Mouse (Mus musculus): ENCODE results near the gene Eif4b. TPM values are rescaled to one million over a fixed set of nuclear protein-coding genes. Genes with fewer than 3 reads are reported as not detected.

Gene Eif4b
- polyA plus RNA-seq, 1 experiment from 2014 or later = 46.5 TPM

GRCm38 (mm10) chr15:102049871-102050270, 23.7 kb upstream of the Eif4b start:
- H3K36me3 ChIP-seq (ENCODE audit: control insufficient read depth, insufficient read depth, low read length) = no peaks in the 10 kb centered on the region
- H3K4me3 ChIP-seq (ENCODE audit: low read depth, low read length) = no peak overlapping the region
- no peak overlapping the region for H3K9ac ChIP-seq (ENCODE audit: low read length)
- no peaks in the 10 kb centered on the region for H3K9me3 ChIP-seq (ENCODE audit: control insufficient read depth, low read length)
- TF ChIP-seq EP300 (optimal IDR thresholded peaks at IDR 0.05) = no peak
- no peak for TF ChIP-seq CTCF (IDR thresholded peaks at IDR 0.05; ENCODE audit: low read depth)
- H3K27ac ChIP-seq (replicated peaks) = no peak overlapping the region
- H3K4me1 ChIP-seq (replicated peaks; ENCODE audit: control insufficient read depth, insufficient read depth) = no peaks in the 10 kb centered on the region
- no peak for ATAC-seq (ENCODE audit: low FRiP score, low TSS enrichment)
- H3K4me2 ChIP-seq (replicated peaks; ENCODE audit: low read depth) = no peak overlapping the region
- no peak for DNase-seq (ENCODE audit: low spot score)
- H3K27me3 ChIP-seq (ENCODE audit: control insufficient read depth, insufficient read depth, low read length) = no peaks in the 10 kb centered on the region

- peak overlapping the region; percentile 65 for H3K27ac ChIP-seq (replicated peaks)
- no peaks in the 10 kb centered on the region for H3K36me3 ChIP-seq (ENCODE audit: control insufficient read depth, insufficient read depth, low read length)
- H3K27me3 ChIP-seq (ENCODE audit: control insufficient read depth, insufficient read depth, low read length) = no peaks in the 10 kb centered on the region
- H3K9me3 ChIP-seq (ENCODE audit: control insufficient read depth, low read length) = no peaks in the 10 kb centered on the region
- WGBS = 1% methylated on average over 25 of the region's 33 CpGs
- H3K4me1 ChIP-seq (replicated peaks; ENCODE audit: control insufficient read depth, insufficient read depth) = no peaks in the 10 kb centered on the region
- peak overlapping the region; percentile 64 for H3K9ac ChIP-seq (ENCODE audit: low read length)
- ATAC-seq (ENCODE audit: low FRiP score, low TSS enrichment) = peak; percentile 77
- TF ChIP-seq CTCF (IDR thresholded peaks at IDR 0.05; ENCODE audit: low read depth) = peak; percentile 25; the same call in 1 of the 2 replicates
- no peak for TF ChIP-seq EP300 (optimal IDR thresholded peaks at IDR 0.05)
- peak overlapping the region; percentile 34 for H3K4me3 ChIP-seq (ENCODE audit: low read depth, low read length)
- H3K4me2 ChIP-seq (replicated peaks; ENCODE audit: low read depth) = peak overlapping the region; percentile 62
- peak; percentile 79 for DNase-seq (ENCODE audit: low spot score)
These were observed 21.5 kb upstream of the Eif4b start for GRCm38 (mm10) chr15:102051920-102052683.

DNA sequence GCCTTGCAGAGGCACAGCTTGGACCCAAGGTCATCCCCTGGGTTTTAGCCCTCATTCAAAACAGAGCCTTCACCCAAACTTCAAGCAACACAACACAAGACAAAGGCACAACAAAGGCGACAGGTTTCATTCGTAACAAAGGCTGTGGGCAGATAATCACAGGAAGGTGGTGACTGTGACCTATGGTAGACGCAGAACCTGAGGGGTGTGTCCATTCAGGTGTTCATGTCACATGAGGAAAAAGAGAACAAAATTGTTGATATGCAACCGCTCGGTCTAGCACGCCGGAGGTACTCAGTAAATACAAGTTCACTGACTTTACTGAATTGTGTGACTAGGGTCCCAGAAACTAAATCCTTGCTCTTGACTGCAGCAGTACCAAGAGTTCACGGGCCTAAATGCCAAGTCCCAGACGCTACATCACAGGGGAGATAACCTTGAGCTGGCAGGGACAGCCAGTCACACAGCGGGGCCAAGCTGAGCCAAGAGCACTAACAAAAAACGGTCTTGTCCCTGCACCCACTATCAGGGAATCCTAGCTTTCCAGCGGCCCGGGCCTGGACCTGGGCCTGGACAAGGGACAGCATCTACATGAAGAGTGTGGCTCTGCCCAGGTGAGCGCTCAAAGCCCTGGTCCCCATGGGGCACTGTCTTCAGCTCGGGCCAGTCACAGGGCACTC, 16.9 kb upstream of the Eif4b start:
- no peaks in the 10 kb centered on the region for H3K4me1 ChIP-seq (replicated peaks; ENCODE audit: control insufficient read depth, insufficient read depth)
- DNase-seq (ENCODE audit: low spot score) (peak; percentile 54), ATAC-seq (ENCODE audit: low FRiP score, low TSS enrichment) (peak; percentile 67)
- no peaks in the 10 kb centered on the region for H3K36me3 ChIP-seq (ENCODE audit: control insufficient read depth, insufficient read depth, low read length)
- no peak overlapping the region for H3K9ac ChIP-seq (ENCODE audit: low read length)
- WGBS = 77% methylated on average over 15 of the region's 15 CpGs
- no peak overlapping the region for H3K4me3 ChIP-seq (ENCODE audit: low read depth, low read length)
- peak overlapping the region; percentile 45 for H3K27ac ChIP-seq (replicated peaks)
- no peaks in the 10 kb centered on the region for H3K9me3 ChIP-seq (ENCODE audit: control insufficient read depth, low read length)
- TF ChIP-seq EP300 (optimal IDR thresholded peaks at IDR 0.05) = no peak
- no peak for TF ChIP-seq CTCF (IDR thresholded peaks at IDR 0.05; ENCODE audit: low read depth)
- H3K27me3 ChIP-seq (ENCODE audit: control insufficient read depth, insufficient read depth, low read length) = no peaks in the 10 kb centered on the region
- no peak overlapping the region for H3K4me2 ChIP-seq (replicated peaks; ENCODE audit: low read depth)

DNA sequence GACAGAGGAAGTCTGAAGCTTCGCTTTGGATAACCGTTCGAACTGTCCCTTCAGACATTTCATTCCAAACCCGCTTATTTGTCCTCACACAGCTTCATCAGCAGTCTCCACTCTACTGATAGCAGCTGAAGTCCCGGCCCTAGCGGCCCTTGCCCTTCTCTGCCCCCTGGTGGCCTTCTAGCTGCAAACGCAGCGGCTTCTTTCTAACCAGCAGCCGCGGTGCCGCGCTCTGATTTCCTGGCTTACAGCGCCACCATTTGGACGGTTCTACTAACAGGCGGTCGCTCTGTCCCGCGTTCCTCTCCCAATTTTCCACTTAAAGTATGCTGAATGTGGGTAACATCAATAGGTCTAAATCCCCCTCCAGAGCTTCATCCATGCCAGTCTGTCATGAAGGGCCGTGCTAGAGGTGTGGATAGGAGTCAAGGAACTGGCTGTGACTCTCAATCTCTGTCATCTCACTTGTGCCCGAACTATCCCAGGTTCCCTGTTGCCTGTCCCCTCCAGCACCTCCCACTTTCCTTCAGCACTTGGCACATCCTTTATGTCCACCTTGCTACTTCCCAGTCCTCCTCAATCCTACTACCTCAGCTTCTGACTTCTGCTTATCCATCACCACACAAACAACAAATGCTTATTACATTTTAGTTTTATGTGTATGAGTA, 7.8 kb upstream of the Eif4b start:
- Histone ChIP-seq H3K27me3 (ENCODE audit: control insufficient read depth, insufficient read depth, low read length) (no peaks in the 10 kb centered on the region), H3K4me2 (replicated peaks; ENCODE audit: low read depth) (no peak overlapping the region), H3K36me3 (ENCODE audit: control insufficient read depth, insufficient read depth, low read length) (no peaks in the 10 kb centered on the region), H3K4me1 (replicated peaks; ENCODE audit: control insufficient read depth, insufficient read depth) (peaks cover 3% of the 10 kb centered on the region; the same call in 1 of the 2 replicates), H3K9ac (ENCODE audit: low read length) (no peak overlapping the region), H3K4me3 (ENCODE audit: low read depth, low read length) (no peak overlapping the region), H3K9me3 (ENCODE audit: control insufficient read depth, low read length) (no peaks in the 10 kb centered on the region), H3K27ac (replicated peaks) (no peak overlapping the region)
- ATAC-seq (ENCODE audit: low FRiP score, low TSS enrichment) (peak; percentile 78), DNase-seq (ENCODE audit: low spot score) (peak; percentile 94)
- no peak for TF ChIP-seq EP300 (optimal IDR thresholded peaks at IDR 0.05)
- TF ChIP-seq CTCF (IDR thresholded peaks at IDR 0.05; ENCODE audit: low read depth) = peak; percentile 100
- 4% methylated on average over 20 of the region's 20 CpGs for WGBS

DNA sequence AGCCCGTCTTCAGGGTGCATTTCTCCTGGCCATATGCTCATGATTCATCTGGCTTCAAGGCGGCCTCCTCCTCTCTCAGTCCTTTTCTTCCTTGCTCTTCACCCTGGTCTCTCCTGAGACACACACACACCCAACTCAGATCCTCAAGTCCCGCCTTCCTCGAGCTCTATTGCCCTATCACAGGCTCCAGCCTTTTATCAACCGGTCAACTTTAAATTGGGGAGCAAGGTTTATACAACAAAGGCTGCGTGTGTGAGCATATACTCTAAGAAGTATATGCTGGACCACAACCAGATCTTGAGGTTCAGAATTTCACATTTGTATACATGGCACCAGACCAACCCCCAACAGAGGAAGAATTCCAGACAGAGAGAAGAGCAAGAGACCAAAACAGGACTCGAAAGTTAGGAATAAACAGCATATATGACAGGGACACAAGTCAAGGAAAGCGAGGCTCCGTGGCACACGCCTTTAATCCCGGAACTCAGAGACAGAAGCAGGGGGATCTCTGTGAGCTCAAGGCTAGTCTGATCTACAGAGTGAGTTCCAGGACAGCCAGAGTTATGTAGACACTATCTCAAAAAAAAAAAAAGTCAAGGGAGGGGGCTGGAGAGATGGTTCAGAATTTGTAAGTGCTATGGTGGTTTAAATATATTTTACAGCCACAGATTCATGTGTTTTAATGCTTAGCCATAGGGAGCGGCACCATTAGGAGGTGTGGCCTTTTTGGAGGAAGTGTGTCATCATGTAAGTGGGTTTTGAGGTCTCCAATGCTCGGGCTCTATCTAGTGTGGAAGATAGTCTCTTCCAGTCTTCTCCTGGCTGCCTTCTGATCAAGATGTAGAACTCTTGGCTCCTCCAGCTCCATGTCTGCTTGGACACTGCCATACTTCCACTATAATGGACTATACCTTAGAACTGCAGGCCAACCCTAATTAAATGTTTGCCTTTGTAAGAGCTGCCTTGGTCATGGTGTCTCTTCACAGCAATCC, 2.8 kb upstream of the Eif4b start:
- no peak for TF ChIP-seq EP300 (optimal IDR thresholded peaks at IDR 0.05)
- no peak for TF ChIP-seq CTCF (IDR thresholded peaks at IDR 0.05; ENCODE audit: low read depth)
- no peaks in the 10 kb centered on the region for H3K27me3 ChIP-seq (ENCODE audit: control insufficient read depth, insufficient read depth, low read length)
- 64% methylated on average over 13 of the region's 13 CpGs for WGBS
- H3K9me3 ChIP-seq (ENCODE audit: control insufficient read depth, low read length) = no peaks in the 10 kb centered on the region
- H3K4me3 ChIP-seq (ENCODE audit: low read depth, low read length) = no peak overlapping the region
- no peak overlapping the region for H3K27ac ChIP-seq (replicated peaks)
- H3K9ac ChIP-seq (ENCODE audit: low read length) = no peak overlapping the region
- DNase-seq (ENCODE audit: low spot score) = no peak
- no peak for ATAC-seq (ENCODE audit: low FRiP score, low TSS enrichment)
- 0 out of 2 replicates have a peak, but pooled peaks cover 2% of the 10 kb centered on the region for H3K4me1 ChIP-seq (replicated peaks; ENCODE audit: control insufficient read depth, insufficient read depth)
- H3K4me2 ChIP-seq (replicated peaks; ENCODE audit: low read depth) = no peak overlapping the region
- H3K36me3 ChIP-seq (ENCODE audit: control insufficient read depth, insufficient read depth, low read length) = no peaks in the 10 kb centered on the region
